ENCODE assay signal across 10 mouse cellular contexts in genomic region chr11:98086574-98086973, GRCm38 (mm10).
"Had no signal": no experiment of that assay in that cellular context is flagged by ENCODE, and none has a peak within 500 bp of the region (broad histone marks: within the 10 kb centered on the region; RNA-seq: fewer than 3 reads in every experiment).

No protein-coding gene starts in this region.

- H3K9me3 ChIP-seq: kidney, embryonic 15.5 days; limb, embryonic 12.5 days; liver, embryonic 13.5 days; midbrain, embryonic 13.5 days had no signal

- H3K4me1 ChIP-seq: midbrain, embryonic 13.5 days had no signal

- H3K4me2 ChIP-seq: kidney, embryonic 15.5 days; limb, embryonic 12.5 days; liver, embryonic 13.5 days; midbrain, embryonic 13.5 days had no signal

- DNase-seq: kidney, postnatal 14 days; liver; liver, embryonic 13.5 days; liver, postnatal 0 days; lung, postnatal 36 days; thymus, adult 18-20 months; thymus, postnatal 14 days had no signal

- H3K27ac ChIP-seq: kidney, embryonic 15.5 days; limb, embryonic 12.5 days; liver, embryonic 13.5 days; midbrain, embryonic 13.5 days had no signal

- H3K4me3 ChIP-seq: kidney, embryonic 15.5 days; limb, embryonic 12.5 days; liver, embryonic 13.5 days; midbrain, embryonic 13.5 days had no signal

- H3K9ac ChIP-seq: kidney, embryonic 15.5 days; limb, embryonic 12.5 days; liver, embryonic 13.5 days; liver, postnatal 0 days; midbrain, embryonic 13.5 days had no signal

- ATAC-seq: liver, postnatal 0 days; midbrain, embryonic 13.5 days had no signal

- H3K27me3 ChIP-seq: kidney, embryonic 15.5 days; limb, embryonic 12.5 days; liver, embryonic 13.5 days; midbrain, embryonic 13.5 days had no signal
